Mouse (Mus musculus): ENCODE measurements around the gene Shc2. TPM values are rescaled to one million over a fixed set of nuclear protein-coding genes. Genes with fewer than 3 reads are reported as not detected.
A peak's percentile ranks its signal among the peaks of the same experiment; 100 is the strongest.

Shc2 gene
- total and polyA plus RNA-seq, 2 experiments from 2014 or later, result 16.9 to 54.7 TPM

DNA sequence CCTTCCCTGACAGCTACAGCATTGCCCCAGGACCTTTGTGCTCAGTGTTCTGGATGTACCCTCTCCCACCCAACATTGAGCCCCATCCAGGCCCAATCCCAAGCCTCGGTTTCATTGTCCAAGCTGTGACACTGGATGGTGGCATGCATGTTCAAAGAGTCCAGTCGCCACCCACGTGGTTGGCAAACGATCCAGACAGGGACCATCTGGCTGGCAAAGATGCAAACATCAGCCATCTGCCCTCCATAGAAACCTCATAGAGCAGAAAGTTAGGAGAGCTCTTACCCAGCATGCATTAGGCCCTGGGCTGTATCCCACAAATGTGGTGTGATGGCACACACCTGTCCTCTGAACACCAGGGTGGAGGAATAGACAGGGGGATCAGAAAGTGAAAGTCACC is 6.3 kb downstream of the Shc2 start:
- ATAC-seq (peak; percentile 43; the same call in 1 of the 2 replicates), DNase-seq (peak; percentile 48)
- WGBS, result 47% methylated on average over 4 of the region's 4 CpGs
- Histone ChIP-seq H3K27me3 (ENCODE audit: insufficient read depth, low read length) (no peaks in the 10 kb centered on the region), H3K9me3 (ENCODE audit: low read length) (no peaks in the 10 kb centered on the region), H3K27ac (ENCODE audit: low read depth, low read length) (no peak overlapping the region), H3K36me3 (ENCODE audit: insufficient read depth) (peaks cover 7% of the 10 kb centered on the region; the same call in 1 of the 2 replicates), H3K4me3 (ENCODE audit: low read depth, low read length) (no peak overlapping the region), H3K9ac (no peak overlapping the region), H3K4me1 (ENCODE audit: insufficient read depth) (0 out of 2 replicates have a peak, but pooled peaks cover under 1% of the 10 kb centered on the region), H3K4me2 (ENCODE audit: low read depth) (no peak overlapping the region)
- TF ChIP-seq CTCF (IDR thresholded peaks at IDR 0.05; ENCODE audit: low read depth), result no peak

DNA sequence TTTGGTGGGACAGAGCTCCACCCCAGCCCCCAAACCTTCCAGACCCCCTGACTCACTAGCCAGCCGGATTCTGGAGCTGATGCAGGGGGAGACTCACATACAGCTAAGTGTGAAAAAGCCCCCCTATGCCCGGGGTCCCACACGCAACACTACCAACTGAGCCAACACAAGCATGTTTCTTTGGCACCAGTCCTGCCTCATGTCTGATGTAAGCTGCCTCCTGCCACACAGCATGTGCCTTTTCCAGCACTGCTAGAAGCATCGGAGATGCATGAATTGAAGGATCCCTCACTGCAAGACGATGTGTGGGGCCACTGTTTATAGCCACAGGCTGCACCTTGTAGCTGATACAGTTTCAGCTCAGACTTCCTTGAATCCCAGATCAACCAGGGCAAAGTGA is 9.3 kb downstream of the Shc2 start:
- ATAC-seq (peak; percentile 76), DNase-seq (peak; percentile 78)
- H3K27ac ChIP-seq (ENCODE audit: low read depth, low read length), result no peak overlapping the region
- no peak overlapping the region for H3K4me3 ChIP-seq (ENCODE audit: low read depth, low read length)
- no peaks in the 10 kb centered on the region for H3K4me1 ChIP-seq (ENCODE audit: insufficient read depth)
- H3K27me3 ChIP-seq (ENCODE audit: insufficient read depth, low read length), result no peaks in the 10 kb centered on the region
- WGBS, result 45% methylated on average over 5 of the region's 5 CpGs
- H3K9me3 ChIP-seq (ENCODE audit: low read length), result no peaks in the 10 kb centered on the region
- no peak for TF ChIP-seq CTCF (IDR thresholded peaks at IDR 0.05; ENCODE audit: low read depth)
- no peak overlapping the region for H3K9ac ChIP-seq
- peaks cover 16% of the 10 kb centered on the region for H3K36me3 ChIP-seq (ENCODE audit: insufficient read depth)
- H3K4me2 ChIP-seq (ENCODE audit: low read depth), result no peak overlapping the region

DNA sequence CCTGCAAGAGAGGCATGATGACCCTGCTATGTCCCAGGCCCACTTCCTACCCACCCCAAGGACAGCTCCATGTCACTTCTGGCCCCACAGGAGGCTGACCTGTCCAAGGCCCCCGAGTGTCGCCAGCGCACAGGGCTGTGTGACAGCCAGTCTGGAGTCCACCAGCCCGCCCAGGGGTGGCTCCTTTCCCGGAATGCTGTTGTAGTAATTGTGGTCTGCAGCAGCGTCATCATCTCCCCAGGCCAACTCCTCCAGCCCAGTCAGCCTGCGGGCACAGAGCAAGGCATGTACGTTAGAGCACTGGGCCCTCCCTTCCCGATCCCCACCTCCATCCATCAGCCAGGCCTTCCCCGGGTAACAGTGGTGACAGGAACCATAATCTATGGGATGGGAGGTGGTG is 11.6 kb downstream of the Shc2 start:
- Histone ChIP-seq H3K36me3 (ENCODE audit: insufficient read depth) (peaks cover 16% of the 10 kb centered on the region), H3K4me2 (ENCODE audit: low read depth) (no peak overlapping the region), H3K9me3 (ENCODE audit: low read length) (no peaks in the 10 kb centered on the region), H3K27ac (ENCODE audit: low read depth, low read length) (no peak overlapping the region), H3K4me1 (ENCODE audit: insufficient read depth) (no peaks in the 10 kb centered on the region), H3K4me3 (ENCODE audit: low read depth, low read length) (no peak overlapping the region), H3K9ac (no peak overlapping the region), H3K27me3 (ENCODE audit: insufficient read depth, low read length) (no peaks in the 10 kb centered on the region)
- TF ChIP-seq CTCF (IDR thresholded peaks at IDR 0.05; ENCODE audit: low read depth), result no peak
- 90% methylated on average over 10 of the region's 10 CpGs for WGBS
- no peak for ATAC-seq
- DNase-seq, result no peak

DNA sequence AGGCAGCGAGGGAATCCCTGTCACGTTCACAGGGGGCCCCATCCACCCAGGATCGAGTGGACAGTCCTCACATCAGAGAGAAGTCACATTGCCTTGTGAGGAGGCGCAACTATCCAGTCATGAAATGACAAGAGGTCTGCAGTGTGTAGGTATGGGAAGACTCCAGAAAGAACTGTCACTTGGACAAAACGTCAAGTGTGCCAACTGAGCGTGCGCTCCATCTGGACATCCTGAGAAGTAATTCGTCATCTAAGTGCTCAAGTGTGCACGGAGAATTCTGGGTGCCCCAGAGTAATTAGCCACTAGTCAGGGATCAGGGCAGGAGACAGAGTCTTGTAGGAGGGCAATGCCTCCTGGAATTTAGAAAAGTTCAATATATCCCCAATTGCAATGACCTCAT is 12.3 kb downstream of the Shc2 start:
- TF ChIP-seq CTCF (IDR thresholded peaks at IDR 0.05; ENCODE audit: low read depth), result no peak
- H3K4me3 ChIP-seq (ENCODE audit: low read depth, low read length), result no peak overlapping the region
- ATAC-seq (no peak), DNase-seq (no peak)
- H3K27ac ChIP-seq (ENCODE audit: low read depth, low read length), result no peak overlapping the region
- WGBS, result 78% methylated on average over 9 of the region's 9 CpGs
- H3K4me1 ChIP-seq (ENCODE audit: insufficient read depth), result no peaks in the 10 kb centered on the region
- no peaks in the 10 kb centered on the region for H3K27me3 ChIP-seq (ENCODE audit: insufficient read depth, low read length)
- no peak overlapping the region for H3K4me2 ChIP-seq (ENCODE audit: low read depth)
- no peaks in the 10 kb centered on the region for H3K9me3 ChIP-seq (ENCODE audit: low read length)
- H3K36me3 ChIP-seq (ENCODE audit: insufficient read depth), result peaks cover 21% of the 10 kb centered on the region
- H3K9ac ChIP-seq, result no peak overlapping the region

GRCm38 (mm10) chr10:79623950-79624349 is 13.8 kb downstream of the Shc2 start:
- TF ChIP-seq CTCF (IDR thresholded peaks at IDR 0.05; ENCODE audit: low read depth), result no peak
- Histone ChIP-seq H3K9ac (no peak overlapping the region), H3K4me3 (ENCODE audit: low read depth, low read length) (no peak overlapping the region), H3K4me2 (ENCODE audit: low read depth) (no peak overlapping the region), H3K27me3 (ENCODE audit: insufficient read depth, low read length) (no peaks in the 10 kb centered on the region), H3K36me3 (ENCODE audit: insufficient read depth) (peaks cover 28% of the 10 kb centered on the region), H3K9me3 (ENCODE audit: low read length) (no peaks in the 10 kb centered on the region), H3K4me1 (ENCODE audit: insufficient read depth) (no peaks in the 10 kb centered on the region), H3K27ac (ENCODE audit: low read depth, low read length) (no peak overlapping the region)
- DNase-seq, result no peak
- ATAC-seq, result no peak
- WGBS, result 60% methylated on average over 12 of the region's 12 CpGs

DNA sequence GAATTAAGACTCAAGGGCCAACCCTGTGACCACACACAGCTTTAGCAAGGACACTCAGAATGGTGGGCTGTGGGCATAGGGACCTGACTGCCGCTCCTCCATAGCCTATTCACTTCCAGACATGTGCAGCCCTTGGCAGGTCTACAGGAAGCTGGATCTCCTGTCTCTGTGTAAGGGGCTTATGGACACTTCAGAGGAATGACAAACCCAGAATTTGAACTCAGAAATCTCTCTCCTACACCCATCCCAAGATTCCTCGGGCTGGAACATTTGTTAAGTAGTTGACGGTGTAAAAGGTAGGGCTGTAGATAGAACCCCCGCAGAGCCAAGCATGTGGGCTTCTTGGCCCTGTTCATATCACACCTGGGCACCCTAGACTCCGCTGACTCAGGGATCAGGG is 21.3 kb downstream of the Shc2 start:
- no peak overlapping the region for H3K27ac ChIP-seq (ENCODE audit: low read depth, low read length)
- H3K4me3 ChIP-seq (ENCODE audit: low read depth, low read length), result no peak overlapping the region
- no peak overlapping the region for H3K4me2 ChIP-seq (ENCODE audit: low read depth)
- no peak for TF ChIP-seq CTCF (IDR thresholded peaks at IDR 0.05; ENCODE audit: low read depth)
- H3K36me3 ChIP-seq (ENCODE audit: insufficient read depth), result 0 out of 2 replicates have a peak, but pooled peaks cover 12% of the 10 kb centered on the region
- H3K27me3 ChIP-seq (ENCODE audit: insufficient read depth, low read length), result peaks cover 9% of the 10 kb centered on the region
- H3K9me3 ChIP-seq (ENCODE audit: low read length), result no peaks in the 10 kb centered on the region
- ATAC-seq (no peak), DNase-seq (no peak)
- H3K4me1 ChIP-seq (ENCODE audit: insufficient read depth), result peaks cover 16% of the 10 kb centered on the region
- 90% methylated on average over 5 of the region's 5 CpGs for WGBS
- no peak overlapping the region for H3K9ac ChIP-seq

GRCm38 (mm10) chr10:79615860-79616259 is 21.9 kb downstream of the Shc2 start:
- DNase-seq, result peak; percentile 50
- Histone ChIP-seq H3K36me3 (ENCODE audit: insufficient read depth) (0 out of 2 replicates have a peak, but pooled peaks cover 11% of the 10 kb centered on the region), H3K9ac (no peak overlapping the region), H3K4me2 (ENCODE audit: low read depth) (no peak overlapping the region), H3K4me3 (ENCODE audit: low read depth, low read length) (no peak overlapping the region), H3K4me1 (ENCODE audit: insufficient read depth) (peaks cover 16% of the 10 kb centered on the region), H3K27me3 (ENCODE audit: insufficient read depth, low read length) (peaks cover 9% of the 10 kb centered on the region), H3K27ac (ENCODE audit: low read depth, low read length) (no peak overlapping the region), H3K9me3 (ENCODE audit: low read length) (no peaks in the 10 kb centered on the region)
- 5% methylated on average over 8 of the region's 8 CpGs for WGBS
- no peak for TF ChIP-seq CTCF (IDR thresholded peaks at IDR 0.05; ENCODE audit: low read depth)
- ATAC-seq, result no peak

All from forebrain, postnatal 0 days (tissue).